Mouse (Mus musculus) heart, adult 2 months (tissue): ENCODE data around the gene Tex11. TPM values are rescaled to one million over a fixed set of nuclear protein-coding genes. Genes with fewer than 3 reads are reported as not detected.
"Not testable (repeated sequence)": the region's sequence is repeated elsewhere in the genome, so short reads cannot be mapped to it uniquely, and the experiment has no call there.

Experiments used
- DNase-seq, 2 experiments: peaks; one replicate each; pipeline ENCODE4 v3.0.0; 2021
- H3K27ac ChIP-seq: fragments of 200-600 bp; 2 replicates; pipeline ENCODE4 v1.8.1; 2022
- H3K27me3 ChIP-seq: fragments of 200-500 bp; 2 replicates; pipeline ENCODE4 v1.6.1; 2012; ENCODE audit warnings: mild to moderate bottlenecking, low read length, inconsistent platforms, mixed read lengths; ENCODE audit not compliant: control insufficient read depth, insufficient read depth
- H3K36me3 ChIP-seq: fragments of 200-500 bp; 2 replicates; pipeline ENCODE4 v1.6.1; 2012; ENCODE audit warnings: low read length, inconsistent platforms; ENCODE audit not compliant: control insufficient read depth, insufficient read depth
- H3K4me1 ChIP-seq: fragments of 200-500 bp; 2 replicates; pipeline ENCODE4 v1.6.1; 2011; ENCODE audit warnings: low read length; ENCODE audit not compliant: control insufficient read depth, insufficient read depth
- H3K4me3 ChIP-seq: fragments of 200-600 bp; 2 replicates; pipeline ENCODE4 v1.8.1; 2022
- H3K79me2 ChIP-seq: fragments of 200-500 bp; replicated peaks from 2 replicates; pipeline ENCODE4 v1.6.1; 2012; ENCODE audit warnings: mild to moderate bottlenecking, inconsistent platforms, low read length, moderate library complexity, mixed read lengths; ENCODE audit not compliant: control insufficient read depth, insufficient read depth
- H3K9ac ChIP-seq: fragments of 200-500 bp; 2 replicates; pipeline ENCODE4 v1.6.1; 2012; ENCODE audit warnings: low read depth, mild to moderate bottlenecking, control low read depth, inconsistent platforms, low read length, mixed read lengths
- CTCF ChIP-seq: fragments of 200-600 bp; IDR thresholded peaks from 2 replicates; pipeline ENCODE4 v1.8.1; 2022; ENCODE audit warnings: antibody characterized with exemption, mild to moderate bottlenecking, moderate library complexity
- EP300 ChIP-seq: fragments of 200-500 bp; IDR thresholded peaks from 2 replicates; pipeline ENCODE4 v1.6.1; 2011; ENCODE audit warnings: low read depth, low read length, control low read depth; ENCODE audit not compliant: insufficient read depth
- POLR2A ChIP-seq: fragments of 200-500 bp; IDR thresholded peaks from 2 replicates; pipeline ENCODE4 v1.6.1; 2011; ENCODE audit warnings: mild to moderate bottlenecking, low read depth, low read length, control low read depth; ENCODE audit not compliant: insufficient read depth
- WGBS: fragments of 180-500 bp; shearing (Covaris S2); methylation state at CpG from one replicate; pipeline ENCODE4 v1.1.7; 2018; 5-methylcytosine and 5-hydroxymethylcytosine counted together
- intact Hi-C: fragments of 180-260 bp; cut with DNase I; formaldehyde crosslinking; loops from one replicate; pipeline ENCODE4 v1.15.1; 2025
- long read RNA-seq: library from polyadenylated mRNA; stranded (forward); transcript quantifications from one replicate; pipeline ENCODE4 v2.0.0, GENCODE M21; 2021
- polyA plus RNA-seq: library from polyadenylated mRNA; depleted of rRNA; stranded (reverse); fragments of >200 nt; gene quantifications from 2 replicates; pipeline ENCODE4 v1.2.3, GENCODE M21; 2012; rRNA removed
- total RNA-seq, 2 experiments: library from RNA; stranded (reverse); gene quantifications; 2 replicates each; pipeline ENCODE4 v1.2.3; 2021

Gene Tex11
- total RNA-seq (under 1 TPM in 1 of 2 experiments, not detected in 1; 0.34 TPM), polyA plus RNA-seq (0.10 TPM in 1 of 2 replicates, not detected in the other)
- long read RNA-seq: 0 reads

DNA sequence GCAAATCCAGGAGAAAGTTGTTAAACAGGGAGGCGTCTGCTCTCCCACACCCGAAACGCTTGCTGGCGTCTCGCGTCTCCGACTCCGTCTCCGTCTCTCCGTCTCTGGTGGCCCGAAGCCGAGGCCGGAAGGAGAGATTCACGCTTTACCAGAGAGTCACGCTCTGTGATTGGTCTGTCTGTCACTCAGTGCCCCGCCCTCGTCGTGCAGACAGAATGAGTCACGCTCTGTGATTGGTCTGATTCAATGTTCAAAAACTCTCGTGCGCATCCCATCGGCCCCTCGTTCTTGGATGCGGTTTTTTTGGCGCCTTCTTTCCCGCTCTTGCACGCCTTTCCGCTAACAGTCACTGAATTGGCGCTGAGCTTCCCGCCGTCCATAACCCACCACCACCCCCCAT, at the start of gene Tex11:
Tex11 (minus strand) TSS at position 127 of the 400 bp plus-strand sequence.
- Histone ChIP-seq H3K36me3 (no peaks in the 10 kb centered on the region), H3K27me3 (no peaks in the 10 kb centered on the region), H3K79me2 (no peaks in the 10 kb centered on the region), H3K9ac (no peak within 1 kb of the TSS), H3K4me3 (no peak within 1 kb of the TSS), H3K4me1 (no peaks in the 10 kb centered on the region), H3K27ac (no peak within 1 kb of the TSS)
- DNase-seq: no peak
- no peak for TF ChIP-seq CTCF
- no peak for TF ChIP-seq POLR2A
- no peak for TF ChIP-seq EP300
- 85% methylated on average over 31 of the region's 31 CpGs for WGBS
- intact Hi-C loops: no loop called here

- DNase-seq: no peak
- intact Hi-C loops: no loop called here
- H3K27me3 ChIP-seq: no peaks in the 10 kb centered on the region
- TF ChIP-seq POLR2A: no peak
- TF ChIP-seq EP300: no peak
- TF ChIP-seq CTCF: no peak
- no peak within 1 kb of the TSS for H3K27ac ChIP-seq
- no peak within 1 kb of the TSS for H3K4me3 ChIP-seq
- WGBS: 28% methylated on average over 11 of the region's 11 CpGs
- no peaks in the 10 kb centered on the region for H3K36me3 ChIP-seq
- H3K4me1 ChIP-seq: no peaks in the 10 kb centered on the region
- no peak within 1 kb of the TSS for H3K9ac ChIP-seq
- no peaks in the 10 kb centered on the region for H3K79me2 ChIP-seq
Measured at GRCm38 (mm10) chrX:101085920-101086319, 26.5 kb upstream of the Tex11 start, which contains the start of gene Slc7a3. Gene Slc7a3, minus strand, starts transcription at chrX:101086020.

- H3K9ac ChIP-seq, H3K79me2 ChIP-seq, H3K27ac ChIP-seq, H3K4me1 ChIP-seq, H3K4me3 ChIP-seq, H3K27me3 ChIP-seq, H3K36me3 ChIP-seq, intact Hi-C loops, DNase-seq: not testable (repeated sequence)
- 28% methylated on average over 9 of the region's 9 CpGs for WGBS
Measured at GRCm38 (mm10) chrX:101085211-101085610, 25.7 kb upstream of the Tex11 start.

- TF ChIP-seq POLR2A: no peak
- TF ChIP-seq EP300: no peak
- TF ChIP-seq CTCF: no peak
- Histone ChIP-seq H3K27me3 (no peaks in the 10 kb centered on the region), H3K4me3 (no peak overlapping the region), H3K4me1 (no peaks in the 10 kb centered on the region), H3K9ac (no peak overlapping the region), H3K27ac (no peak overlapping the region), H3K36me3 (no peaks in the 10 kb centered on the region), H3K79me2 (no peaks in the 10 kb centered on the region)
- no peak for DNase-seq
- intact Hi-C loops: no loop called here
- 74% methylated on average over 2 of the region's 2 CpGs for WGBS
Measured at GRCm38 (mm10) chrX:101084192-101084591, 24.7 kb upstream of the Tex11 start.

- DNase-seq: no peak
- Histone ChIP-seq H3K27ac (no peak overlapping the region), H3K27me3 (no peaks in the 10 kb centered on the region), H3K4me1 (no peaks in the 10 kb centered on the region), H3K79me2 (no peaks in the 10 kb centered on the region), H3K36me3 (no peaks in the 10 kb centered on the region), H3K9ac (no peak overlapping the region), H3K4me3 (no peak overlapping the region)
- intact Hi-C loops: no loop called here
- TF ChIP-seq CTCF (no peak), POLR2A (no peak), EP300 (no peak)
- 82% methylated on average over 1 of the region's 1 CpGs for WGBS
Measured at GRCm38 (mm10) chrX:101065245-101065644, 5.8 kb upstream of the Tex11 start.

DNA sequence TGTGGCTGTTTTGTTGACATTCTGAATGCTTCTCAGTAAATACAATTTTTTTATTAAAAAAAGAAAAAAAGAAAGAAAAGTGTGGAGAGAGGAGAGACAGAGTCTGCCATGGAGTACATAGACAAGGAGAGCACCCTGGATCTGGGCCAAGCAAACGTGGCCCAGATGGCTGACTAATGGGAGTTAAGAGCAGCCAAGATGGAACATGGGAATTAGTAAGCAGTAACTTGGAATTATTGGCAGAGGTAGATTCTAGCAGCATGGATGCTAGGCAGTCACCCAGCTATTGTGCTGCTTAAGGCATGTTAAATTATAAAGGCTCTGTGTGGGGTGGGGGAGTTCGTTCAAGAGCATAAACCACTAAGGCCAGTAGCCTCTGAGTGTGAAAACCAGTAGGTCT, 4.0 kb upstream of the Tex11 start:
- no peaks in the 10 kb centered on the region for H3K36me3 ChIP-seq
- intact Hi-C loops: no loop called here
- no peaks in the 10 kb centered on the region for H3K79me2 ChIP-seq
- no peak overlapping the region for H3K4me3 ChIP-seq
- no peaks in the 10 kb centered on the region for H3K27me3 ChIP-seq
- no peak for DNase-seq
- no peaks in the 10 kb centered on the region for H3K4me1 ChIP-seq
- H3K9ac ChIP-seq: no peak overlapping the region
- H3K27ac ChIP-seq: no peak overlapping the region
- TF ChIP-seq POLR2A: no peak
- TF ChIP-seq EP300: no peak
- no peak for TF ChIP-seq CTCF
- 43% methylated on average over 2 of the region's 2 CpGs for WGBS
